ENCODE assay signal across 17 mouse cellular contexts in genomic region chr3:136427427-136427826, GRCm38 (mm10).
"Had no signal": no experiment of that assay in that cellular context is flagged by ENCODE, and none has a peak within 500 bp of the region (broad histone marks: within the 10 kb centered on the region; RNA-seq: fewer than 3 reads in every experiment).

No protein-coding gene starts in this region.

- H3K4me1 ChIP-seq: limb, embryonic 15.5 days; midbrain, embryonic 12.5 days; midbrain, embryonic 15.5 days; neural tube, embryonic 13.5 days had no signal

- ATAC-seq: hindbrain, postnatal 0 days; inflammation-experienced regulatory T-cells, adult 6 months; intestine, embryonic 16.5 days; lung, postnatal 0 days; midbrain, embryonic 15.5 days had no signal

- H3K36me3 ChIP-seq: limb, embryonic 12.5 days; limb, embryonic 15.5 days; midbrain, embryonic 12.5 days; midbrain, embryonic 15.5 days; neural tube, embryonic 13.5 days had no signal

- H3K9ac ChIP-seq: limb, embryonic 12.5 days; limb, embryonic 15.5 days; liver, embryonic 14.5 days; liver, postnatal 0 days; lung, embryonic 14.5 days; midbrain, embryonic 12.5 days; midbrain, embryonic 15.5 days; neural tube, embryonic 13.5 days had no signal

- H3K4me3 ChIP-seq: limb, embryonic 12.5 days; limb, embryonic 15.5 days; midbrain, embryonic 12.5 days; midbrain, embryonic 15.5 days; neural tube, embryonic 13.5 days had no signal

- H3K9me3 ChIP-seq: limb, embryonic 12.5 days; limb, embryonic 15.5 days; midbrain, embryonic 12.5 days; midbrain, embryonic 15.5 days; neural tube, embryonic 13.5 days had no signal

- H3K27me3 ChIP-seq: limb, embryonic 12.5 days; limb, embryonic 15.5 days; midbrain, embryonic 12.5 days; midbrain, embryonic 15.5 days; neural tube, embryonic 13.5 days had no signal

- DNase-seq: layer of hippocampus, postnatal 36 days; left cerebral cortex, postnatal 4 days; thymus, adult 18-20 months; thymus, postnatal 4 days had no signal

- H3K27ac ChIP-seq: hindbrain, postnatal 0 days; limb, embryonic 12.5 days; limb, embryonic 15.5 days; liver, embryonic 14.5 days; midbrain, embryonic 12.5 days; midbrain, embryonic 15.5 days; neural tube, embryonic 13.5 days had no signal

- H3K4me2 ChIP-seq: limb, embryonic 12.5 days; limb, embryonic 15.5 days; liver, embryonic 11.5 days; lung, embryonic 14.5 days; midbrain, embryonic 12.5 days; midbrain, embryonic 15.5 days; neural tube, embryonic 13.5 days had no signal
